Mouse (Mus musculus) heart, postnatal 0 days (tissue): ENCODE measurements at regions not wholly inside any gene's neighbourhood (a gene's known extent, or its start where the extent isn't known, plus 50 kb on each side); places are given as distances from the start of the nearest gene placed in this dataset.

Experiments used
- CTCF ChIP-seq: IDR thresholded peaks from 2 replicates; pipeline ENCODE4 v1.5.1; 2016; ENCODE audit warnings: antibody characterized with exemption, control low read depth, low read depth
- EP300 ChIP-seq: IDR thresholded peaks from 2 replicates; pipeline ENCODE4 v1.6.1; 2016; ENCODE audit warnings: antibody characterized with exemption, low read depth

DNA sequence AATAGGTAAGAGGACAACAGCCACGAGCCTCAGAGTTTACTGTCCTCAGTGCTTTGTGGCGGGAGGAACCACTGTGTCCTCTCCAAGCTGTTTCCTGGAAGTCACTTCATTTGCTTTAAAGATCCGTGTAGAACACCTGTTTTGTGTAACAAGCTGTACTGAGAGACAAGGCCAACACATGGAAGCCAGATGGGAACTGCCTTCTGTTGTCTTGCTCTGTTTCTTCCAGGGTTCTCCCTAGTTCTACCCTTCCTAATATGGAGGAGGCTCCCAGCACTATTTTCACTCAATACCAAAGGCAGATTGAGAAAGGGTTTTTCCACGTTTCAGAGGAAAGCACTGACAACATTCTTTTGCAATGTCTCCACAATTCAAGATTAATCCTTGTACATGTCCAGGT lies 247.3 kb upstream of the Klf4 start:
- no peak for TF ChIP-seq EP300
- TF ChIP-seq CTCF = no peak
